Mouse (Mus musculus): ENCODE measurements around the gene Tmem129.

DNA sequence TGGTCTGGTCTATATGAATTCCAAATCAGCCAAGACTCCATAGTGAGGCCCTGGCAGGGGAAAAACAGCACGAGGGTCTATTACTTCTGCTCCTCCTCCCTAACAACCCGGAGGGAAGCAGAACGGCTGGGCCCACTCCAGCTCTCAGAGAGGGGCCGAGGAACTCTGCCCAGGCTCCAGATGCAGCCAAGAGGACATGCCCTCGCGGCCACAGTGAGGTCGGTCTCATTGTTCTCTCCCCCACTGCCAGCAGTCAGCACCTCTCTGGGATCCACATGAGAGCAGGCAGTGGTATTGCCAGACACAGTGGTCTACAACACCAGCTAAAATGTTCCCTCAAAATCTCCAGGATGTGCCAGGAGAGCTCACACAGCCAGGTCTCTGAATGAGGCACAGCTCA lies 51.6 kb downstream of the Tmem129 start:
- TF ChIP-seq GATA1 (IDR thresholded peaks at IDR 0.05; ENCODE audit: low read depth, low read length) (no peak), USF1 (IDR thresholded peaks at IDR 0.05; ENCODE audit: low read depth, low read length) (no peak), E2F4 (IDR thresholded peaks at IDR 0.05; ENCODE audit: borderline replicate concordance, low read depth, low read length) (no peak), POLR2AphosphoS5 (IDR thresholded peaks at IDR 0.05; ENCODE audit: borderline replicate concordance, low read depth, low read length) (no peak), MYC (IDR thresholded peaks at IDR 0.05; ENCODE audit: low read depth, low read length) (no peak), CTCF (IDR thresholded peaks at IDR 0.05 in 2 of 3, conservative IDR thresholded peaks at IDR 0.05 in 1 of 3; ENCODE audit: control insufficient read depth in 1 of 3, insufficient read depth in 1 of 3, low read depth in 2 of 3, low read length in 3 of 3, poor library complexity in 1 of 3, severe bottlenecking in 1 of 3) (no peak)

Measured in MEL (cell line).